Mouse (Mus musculus): ENCODE measurements around the gene Hexdc.
A peak's percentile ranks its signal among the peaks of the same experiment; 100 is the strongest.

The Hexdc gene

GRCm38 (mm10) chr11:121204161-121205006, at the start of gene Hexdc, which contains the start of gene Ogfod3:
TSS of gene Hexdc (plus strand) at chr11:121204433.
TSS of gene Ogfod3 (minus strand) at chr11:121204711.
- DNase-seq, result peak; percentile 97

DNA sequence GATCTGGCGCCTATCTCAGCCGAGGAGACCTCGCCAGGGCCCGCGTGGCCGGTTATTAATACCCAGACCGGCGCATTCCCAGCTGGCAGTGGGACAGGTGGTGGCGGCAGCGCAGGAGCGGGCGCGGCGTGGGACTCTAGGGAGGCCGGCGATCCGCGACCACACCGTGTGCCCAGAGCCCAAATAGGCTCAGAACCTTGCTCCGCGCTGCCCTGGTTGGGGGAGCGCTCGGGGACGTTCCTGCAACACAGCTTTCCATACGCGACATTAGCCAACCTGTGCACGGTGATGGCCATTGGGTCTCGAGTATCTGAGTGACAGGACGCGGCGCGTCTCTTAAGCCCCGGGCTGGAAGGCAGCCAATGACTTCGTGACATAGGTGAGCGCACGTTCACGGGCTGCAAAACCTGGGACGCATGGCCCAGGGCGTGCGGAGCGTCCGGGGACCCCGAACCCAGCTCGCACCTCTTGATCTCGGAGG, 47.8 kb upstream of the Hexdc start:
- DNase-seq, result no peak

- DNase-seq, result no peak
Observed at GRCm38 (mm10) chr11:121159971-121160370, 44.3 kb upstream of the Hexdc start, which contains the start of gene Uts2r. TSS of gene Uts2r (plus strand) at chr11:121160271.

DNA sequence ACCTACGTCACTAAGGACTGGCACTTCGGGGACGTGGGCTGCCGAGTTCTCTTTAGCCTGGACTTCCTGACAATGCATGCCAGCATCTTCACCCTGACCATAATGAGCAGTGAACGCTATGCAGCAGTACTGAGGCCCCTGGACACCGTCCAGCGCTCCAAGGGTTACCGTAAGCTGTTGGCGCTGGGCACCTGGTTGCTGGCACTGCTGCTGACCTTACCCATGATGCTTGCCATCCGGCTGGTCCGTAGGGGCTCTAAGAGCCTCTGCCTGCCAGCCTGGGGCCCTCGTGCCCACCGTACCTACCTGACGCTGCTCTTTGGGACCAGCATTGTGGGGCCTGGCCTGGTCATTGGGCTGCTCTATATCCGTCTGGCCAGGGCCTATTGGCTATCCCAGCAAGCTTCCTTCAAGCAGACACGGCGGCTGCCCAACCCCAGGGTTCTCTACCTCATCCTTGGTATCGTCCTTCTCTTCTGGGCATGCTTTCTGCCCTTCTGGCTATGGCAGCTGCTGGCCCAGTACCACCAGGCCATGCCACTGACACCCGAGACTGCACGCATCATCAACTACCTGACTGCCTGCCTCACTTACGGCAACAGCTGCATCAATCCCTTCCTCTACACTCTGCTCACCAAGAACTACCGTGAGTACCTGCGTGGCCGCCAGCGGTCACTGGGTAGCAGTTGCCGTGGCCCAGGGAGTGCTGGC, 43.4 kb upstream of the Hexdc start:
- DNase-seq, result no peak

- no peak for DNase-seq
Observed at GRCm38 (mm10) chr11:121163751-121164150, 40.5 kb upstream of the Hexdc start.

DNA sequence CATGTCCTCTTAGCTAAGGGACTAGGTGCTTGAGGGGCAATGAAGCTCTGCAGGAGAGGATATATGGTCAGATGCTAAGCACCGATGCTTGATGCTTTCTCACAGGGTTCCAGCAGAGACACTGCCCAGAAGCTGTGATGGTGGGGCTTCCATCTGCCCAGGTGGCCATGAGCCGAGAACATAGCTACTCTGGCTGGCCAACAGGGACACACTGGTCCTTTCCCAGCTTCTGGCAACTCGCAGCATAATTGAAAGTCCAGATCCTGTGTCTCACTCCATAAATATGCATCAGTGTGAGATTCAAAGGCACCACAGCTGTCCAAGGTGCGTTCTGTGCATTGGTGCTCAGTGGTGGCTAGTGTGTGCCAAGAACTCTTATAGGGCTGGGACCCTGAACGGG, 31.0 kb upstream of the Hexdc start:
- no peak for DNase-seq

DNA sequence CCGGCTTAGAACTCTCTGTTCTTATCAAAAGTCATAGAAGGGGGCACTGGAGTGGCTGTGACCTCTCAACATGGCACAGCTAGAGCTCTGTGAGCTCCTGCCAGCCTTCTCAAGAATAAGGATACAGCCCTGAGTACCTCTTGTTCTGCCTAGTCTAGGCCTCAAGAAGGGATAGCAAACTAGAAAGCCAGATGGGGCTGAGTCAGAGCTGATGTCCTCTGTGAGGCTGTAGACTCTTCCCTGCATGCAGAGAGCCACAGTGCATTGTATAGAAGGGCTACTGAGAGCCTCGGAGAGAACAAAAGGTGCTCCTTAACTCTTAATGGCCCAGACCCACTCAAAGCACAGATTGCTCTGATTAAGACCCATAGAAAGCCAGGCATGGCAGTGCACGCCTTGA, 30.0 kb upstream of the Hexdc start:
- no peak for DNase-seq

DNA sequence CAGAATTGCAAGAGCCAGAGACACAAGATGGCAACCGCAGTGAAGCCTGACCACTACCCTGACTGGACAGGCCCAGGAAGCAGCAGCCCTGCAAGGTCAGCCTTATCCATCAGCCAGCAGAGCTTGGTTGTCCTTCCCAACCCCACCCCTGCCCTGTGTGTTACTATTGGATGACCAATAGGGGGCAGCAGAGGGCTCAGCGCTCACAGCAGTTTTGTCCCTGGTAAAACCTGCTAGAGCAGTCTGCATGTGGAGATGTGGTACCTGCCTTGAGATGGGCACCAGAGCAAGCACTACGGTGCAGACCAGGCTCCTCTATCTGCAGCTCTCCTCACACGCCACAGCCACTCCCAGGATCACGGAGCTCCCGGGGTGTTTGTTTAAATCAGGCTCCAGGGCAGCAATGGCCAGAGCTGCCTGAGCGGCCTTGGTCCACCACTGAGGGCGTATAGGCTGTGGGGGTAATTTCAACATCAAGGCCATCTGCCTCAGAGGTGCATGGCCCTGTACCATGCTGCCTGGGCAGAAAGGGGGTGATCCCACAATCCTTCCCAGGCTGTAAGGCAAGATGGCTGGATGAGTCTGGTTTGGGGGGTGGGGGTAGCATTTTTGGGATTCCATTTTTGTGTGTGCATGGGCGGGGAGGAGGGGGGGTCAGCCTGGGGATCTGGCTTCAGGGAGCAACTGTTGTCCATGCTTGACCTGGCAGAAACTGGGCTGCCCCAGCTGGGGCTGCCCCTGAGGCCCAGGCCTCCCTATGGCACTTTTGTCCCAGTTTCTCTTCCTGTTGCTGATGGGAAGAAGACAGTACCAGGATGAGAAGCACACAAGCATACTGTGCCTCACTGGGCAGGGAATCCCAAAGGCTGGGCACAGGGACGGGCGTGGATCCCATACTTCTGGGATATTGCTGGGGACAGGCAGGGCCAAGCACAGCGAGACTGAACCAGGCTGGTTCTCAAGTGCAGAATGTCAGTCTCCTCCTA, 27.7 kb upstream of the Hexdc start:
- DNase-seq, result peak; percentile 53

- DNase-seq, result peak; percentile 69
Observed at GRCm38 (mm10) chr11:121189681-121190080, 14.6 kb upstream of the Hexdc start.

DNA sequence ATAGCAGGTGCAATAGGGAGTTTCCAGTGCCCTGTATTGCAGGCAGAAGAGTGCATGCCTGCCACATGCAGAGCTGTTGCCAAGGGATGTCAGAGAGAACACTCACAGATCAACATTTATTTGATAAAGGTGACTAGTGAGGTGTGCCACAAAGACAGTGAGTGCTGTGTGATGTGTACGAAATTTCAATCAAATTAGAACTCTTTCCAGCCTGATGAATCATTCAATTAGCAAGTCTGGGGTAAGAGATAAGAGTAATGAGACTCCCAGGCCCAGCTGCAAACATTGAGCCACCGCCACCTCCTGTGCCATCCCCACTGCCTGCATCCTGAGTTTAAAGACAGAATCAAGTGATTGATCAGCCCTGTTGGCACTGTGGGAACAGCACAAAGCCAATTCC, 11.5 kb upstream of the Hexdc start:
- no peak for DNase-seq

- no peak for DNase-seq
Observed at GRCm38 (mm10) chr11:121193415-121193814, 10.8 kb upstream of the Hexdc start.

DNA sequence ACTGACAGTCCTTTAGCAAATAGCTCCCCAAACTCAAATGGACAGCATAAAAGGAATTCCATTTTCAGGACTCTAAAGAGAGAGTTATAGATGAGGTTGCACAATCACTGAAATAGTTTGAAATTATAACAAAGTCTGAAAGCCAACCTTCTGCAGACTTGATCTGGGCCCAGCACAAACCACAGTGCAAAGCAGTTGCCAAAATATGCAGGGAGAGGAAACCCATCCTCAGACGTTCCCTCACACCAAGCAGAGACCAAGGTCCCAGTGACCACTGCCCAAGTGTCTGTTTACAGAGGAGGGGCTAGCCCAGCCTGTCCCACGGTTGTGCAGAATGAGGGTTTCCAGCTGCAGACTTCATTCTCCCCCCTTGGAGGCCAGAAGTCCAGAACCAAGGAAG, 5.6 kb upstream of the Hexdc start:
- no peak for DNase-seq

GRCm38 (mm10) chr11:121199851-121200250, 4.4 kb upstream of the Hexdc start:
- DNase-seq, result no peak

GRCm38 (mm10) chr11:121200781-121201180, 3.5 kb upstream of the Hexdc start:
- peak; percentile 81 for DNase-seq

GRCm38 (mm10) chr11:121201436-121202198, 2.6 kb upstream of the Hexdc start:
- peak; percentile 81 for DNase-seq

- DNase-seq, result no peak
Observed at GRCm38 (mm10) chr11:121203859-121204160, 423 bp upstream of the Hexdc start.

GRCm38 (mm10) chr11:121216831-121217230, 12.6 kb downstream of the Hexdc start:
- no peak for DNase-seq

- DNase-seq, result no peak
Observed at GRCm38 (mm10) chr11:121219776-121220175, 15.5 kb downstream of the Hexdc start.

DNA sequence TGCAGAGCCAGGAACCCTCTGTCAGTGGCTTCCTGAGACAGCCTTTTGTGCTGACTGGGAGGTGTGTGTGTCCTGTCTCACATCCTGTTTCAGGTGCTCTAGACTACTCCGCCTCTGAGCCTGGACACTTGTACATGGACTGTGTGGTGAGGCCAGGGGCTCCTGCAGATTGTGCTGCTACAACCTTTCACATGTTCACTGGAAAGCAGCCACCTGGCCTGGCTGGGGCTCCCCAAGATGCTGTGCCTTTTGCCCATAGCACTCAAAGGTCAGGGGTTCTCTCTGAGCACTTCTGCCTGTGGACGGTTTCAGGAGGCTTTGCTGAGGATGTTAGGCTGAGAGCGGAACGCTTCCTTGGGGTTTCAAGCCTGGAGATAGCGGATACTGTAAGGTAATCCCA, 16.5 kb downstream of the Hexdc start:
- no peak for DNase-seq

DNA sequence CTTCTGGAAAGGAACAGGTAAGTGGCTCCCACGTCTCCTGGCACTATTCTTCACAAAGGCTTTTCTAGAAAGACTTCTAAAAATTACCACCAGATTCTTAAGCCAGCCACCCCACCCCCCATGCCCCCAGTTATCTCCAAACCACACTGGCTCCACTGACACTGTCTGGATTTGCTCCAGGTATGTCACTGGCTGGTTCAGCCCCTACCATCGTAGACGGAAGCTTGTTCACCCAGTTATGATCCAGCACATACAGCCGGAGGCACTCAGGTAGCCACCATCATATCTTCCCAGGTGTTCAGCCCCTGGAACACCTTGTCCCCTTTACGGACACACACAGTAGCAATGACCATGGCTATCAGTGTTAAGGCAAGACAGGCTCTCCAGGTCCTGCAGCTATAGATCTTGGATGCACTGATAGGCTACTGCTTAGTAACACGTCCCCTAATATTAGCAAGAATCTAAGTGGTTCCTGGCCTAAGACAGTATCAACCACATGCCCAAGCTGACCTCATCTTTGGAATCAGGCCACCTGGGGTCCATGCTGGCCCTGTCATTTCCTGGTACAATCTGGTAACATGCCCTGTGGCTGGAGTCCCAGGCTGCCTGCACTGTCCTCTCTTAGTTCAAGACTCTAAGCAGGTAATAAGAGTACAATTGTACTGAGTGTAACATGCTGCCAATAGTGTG, 17.2 kb downstream of the Hexdc start:
- no peak for DNase-seq

All from kidney, adult 9 months (tissue).